Mouse (Mus musculus) hindbrain, postnatal 0 days (tissue): ENCODE data around the gene Prpf40b. TPM values are rescaled to one million over a fixed set of nuclear protein-coding genes. Genes with fewer than 3 reads are reported as not detected.

Source experiments
- ATAC-seq: fragments of 200-750 bp; cut with Nextera tagmentation; 2 replicates; pipeline ENCODE4 v1.8.0; 2017; ENCODE audit warnings: mild to moderate bottlenecking, moderate TSS enrichment, moderate library complexity
- DNase-seq: peaks from one replicate; pipeline ENCODE4 v3.0.0-alpha.2; 2015; ENCODE audit warnings: low spot score
- H3K27ac ChIP-seq: fragments of 300-500 bp; sonication (generic); 2 replicates; pipeline ENCODE4 v1.5.1; 2014; ENCODE audit warnings: mild to moderate bottlenecking
- H3K27me3 ChIP-seq: fragments of 300-500 bp; sonication (generic); 2 replicates; pipeline ENCODE4 v1.6.1; 2014; ENCODE audit warnings: low read length, mixed read lengths; ENCODE audit not compliant: insufficient read depth
- H3K36me3 ChIP-seq: fragments of 300-500 bp; sonication (generic); 2 replicates; pipeline ENCODE4 v1.6.1; 2014; ENCODE audit warnings: low read length, mixed read lengths; ENCODE audit not compliant: insufficient read depth
- H3K4me1 ChIP-seq: fragments of 300-500 bp; sonication (generic); 2 replicates; pipeline ENCODE4 v1.6.1; 2014; ENCODE audit warnings: antibody characterized with exemption, low read length, mixed read lengths; ENCODE audit not compliant: insufficient read depth
- H3K4me2 ChIP-seq: fragments of 300-500 bp; sonication (generic); 2 replicates; pipeline ENCODE4 v1.6.1; 2014; ENCODE audit warnings: low read depth, mild to moderate bottlenecking, low read length, moderate library complexity, mixed read lengths
- H3K4me3 ChIP-seq: fragments of 300-500 bp; sonication (generic); 2 replicates; pipeline ENCODE4 v1.5.1; 2014; ENCODE audit warnings: low read length
- H3K9ac ChIP-seq: fragments of 300-500 bp; sonication (generic); replicated peaks from 2 replicates; pipeline ENCODE4 v1.6.1; 2014; ENCODE audit warnings: mild to moderate bottlenecking, low read length, moderate library complexity, mixed read lengths
- H3K9me3 ChIP-seq: fragments of 300-500 bp; sonication (generic); 2 replicates; pipeline ENCODE4 v1.6.1; 2016; ENCODE audit warnings: low read length, mixed read lengths
- CTCF ChIP-seq: IDR thresholded peaks from 2 replicates; pipeline ENCODE4 v1.5.1; 2016; ENCODE audit warnings: antibody characterized with exemption, control low read depth, low read depth
- WGBS: fragments of 180-500 bp; shearing (Covaris S2); extraction: QIAGEN DNeasy Blood & Tissue Kit; methylation state at CpG from one replicate; pipeline ENCODE4 v1.1.7; 2014; 5-methylcytosine and 5-hydroxymethylcytosine counted together
- polyA plus RNA-seq: library from polyadenylated mRNA; unstranded; fragments of >200 nt; fragmentation: Nextera tagmentation; extraction: Ambion mirVana; gene quantifications from 2 replicates; pipeline ENCODE4 v1.2.1, GENCODE M21; 2015
- total RNA-seq: library from RNA; depleted of rRNA; stranded (reverse); fragments of >200 nt; gene quantifications from 2 replicates; pipeline ENCODE4 v1.2.3, GENCODE M21; 2014

Prpf40b gene
- total and polyA plus RNA-seq, 2 experiments from 2014 or later, result 94.2 to 101 TPM

GRCm38 (mm10) chr15:99326959-99327358, 32.1 kb downstream of the Prpf40b start:
- no peaks in the 10 kb centered on the region for H3K9me3 ChIP-seq
- WGBS, result 75% methylated on average over 1 of the region's 1 CpGs
- ATAC-seq (no peak), DNase-seq (peak; percentile 55)
- no peak overlapping the region for H3K27ac ChIP-seq
- H3K4me2 ChIP-seq, result no peak overlapping the region
- H3K4me3 ChIP-seq, result no peak overlapping the region
- H3K9ac ChIP-seq, result no peak overlapping the region
- no peaks in the 10 kb centered on the region for H3K4me1 ChIP-seq
- no peaks in the 10 kb centered on the region for H3K27me3 ChIP-seq
- peak; percentile 69 for TF ChIP-seq CTCF
- peaks cover 24% of the 10 kb centered on the region; the same call in 1 of the 2 replicates for H3K36me3 ChIP-seq

DNA sequence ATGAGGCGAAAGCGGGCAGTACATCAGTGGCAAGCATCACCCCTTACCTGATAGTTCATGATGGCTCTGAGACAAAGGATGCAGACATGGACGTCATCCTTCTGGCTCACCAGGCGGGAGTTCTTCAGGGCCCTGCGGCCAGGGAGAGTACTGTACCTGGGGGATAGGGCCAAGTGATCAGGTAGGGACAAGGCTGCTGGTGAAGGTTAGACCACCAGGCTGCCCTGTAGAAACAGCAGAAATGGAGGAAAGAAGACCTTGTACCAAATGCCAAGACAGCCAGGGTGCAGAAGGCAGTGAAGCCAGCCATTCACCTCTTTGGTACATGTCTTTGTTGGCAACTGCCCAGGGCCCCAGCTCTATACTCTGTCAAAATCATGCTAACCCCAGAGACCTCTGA, 33.1 kb downstream of the Prpf40b start:
- Histone ChIP-seq H3K27ac (no peak overlapping the region), H3K9ac (no peak overlapping the region), H3K4me2 (no peak overlapping the region), H3K27me3 (no peaks in the 10 kb centered on the region), H3K4me1 (no peaks in the 10 kb centered on the region), H3K9me3 (no peaks in the 10 kb centered on the region), H3K4me3 (no peak overlapping the region), H3K36me3 (peaks cover 19% of the 10 kb centered on the region; the same call in 1 of the 2 replicates)
- DNase-seq, result no peak
- no peak for ATAC-seq
- no peak for TF ChIP-seq CTCF
- 95% methylated on average over 5 of the region's 5 CpGs for WGBS

- Histone ChIP-seq H3K4me1 (peaks cover 9% of the 10 kb centered on the region; the same call in 1 of the 2 replicates), H3K4me2 (no peak overlapping the region), H3K27ac (no peak overlapping the region), H3K4me3 (no peak overlapping the region), H3K9ac (no peak overlapping the region), H3K36me3 (peaks cover 11% of the 10 kb centered on the region; the same call in 1 of the 2 replicates), H3K9me3 (no peaks in the 10 kb centered on the region), H3K27me3 (no peaks in the 10 kb centered on the region)
- no peak for TF ChIP-seq CTCF
- DNase-seq (no peak), ATAC-seq (no peak)
- WGBS, result 62% methylated on average over 2 of the region's 2 CpGs
Measured at GRCm38 (mm10) chr15:99330324-99330723, 35.4 kb downstream of the Prpf40b start.

- no peak overlapping the region for H3K9ac ChIP-seq
- no peak overlapping the region for H3K27ac ChIP-seq
- H3K36me3 ChIP-seq, result peaks cover 5% of the 10 kb centered on the region; the same call in 1 of the 2 replicates
- H3K9me3 ChIP-seq, result no peaks in the 10 kb centered on the region
- H3K4me1 ChIP-seq, result peaks cover 9% of the 10 kb centered on the region; the same call in 1 of the 2 replicates
- 58% methylated on average over 5 of the region's 5 CpGs for WGBS
- no peaks in the 10 kb centered on the region for H3K27me3 ChIP-seq
- no peak overlapping the region for H3K4me3 ChIP-seq
- H3K4me2 ChIP-seq, result no peak overlapping the region
- DNase-seq (no peak), ATAC-seq (no peak)
- no peak for TF ChIP-seq CTCF
Measured at GRCm38 (mm10) chr15:99331341-99331740, 36.5 kb downstream of the Prpf40b start.

GRCm38 (mm10) chr15:99332111-99332510, 37.2 kb downstream of the Prpf40b start:
- peak overlapping the region; percentile 80; the same call in 1 of the 2 replicates for H3K27ac ChIP-seq
- no peak for ATAC-seq

GRCm38 (mm10) chr15:99332921-99333675, 38.2 kb downstream of the Prpf40b start:
- WGBS, result 42% methylated on average over 9 of the region's 9 CpGs
- no peak for TF ChIP-seq CTCF
- DNase-seq (peak; percentile 61), ATAC-seq (peak; percentile 38)
- H3K9ac ChIP-seq, result no peak overlapping the region
- H3K27me3 ChIP-seq, result no peaks in the 10 kb centered on the region
- peaks cover 9% of the 10 kb centered on the region; the same call in 1 of the 2 replicates for H3K4me1 ChIP-seq
- no peak overlapping the region for H3K4me2 ChIP-seq
- no peaks in the 10 kb centered on the region for H3K36me3 ChIP-seq
- peak overlapping the region; percentile 80 for H3K27ac ChIP-seq
- no peak overlapping the region for H3K4me3 ChIP-seq
- no peaks in the 10 kb centered on the region for H3K9me3 ChIP-seq

More at GRCm38 (mm10) chr15:99332111-99332510, 37.2 kb downstream of the Prpf40b start:
- no peak for TF ChIP-seq CTCF
- H3K27me3 ChIP-seq, result no peaks in the 10 kb centered on the region
- H3K36me3 ChIP-seq, result peaks cover 5% of the 10 kb centered on the region; the same call in 1 of the 2 replicates
- H3K4me3 ChIP-seq, result no peak overlapping the region
- H3K9me3 ChIP-seq, result no peaks in the 10 kb centered on the region
- no peak for DNase-seq
- H3K4me2 ChIP-seq, result no peak overlapping the region
- no peak overlapping the region for H3K9ac ChIP-seq
- peaks cover 9% of the 10 kb centered on the region; the same call in 1 of the 2 replicates for H3K4me1 ChIP-seq

GRCm38 (mm10) chr15:99333676-99334065, 38.8 kb downstream of the Prpf40b start:
- Histone ChIP-seq H3K4me3 (no peak overlapping the region), H3K4me2 (no peak overlapping the region), H3K27me3 (no peaks in the 10 kb centered on the region), H3K9ac (no peak overlapping the region), H3K4me1 (peaks cover 9% of the 10 kb centered on the region; the same call in 1 of the 2 replicates), H3K27ac (peak overlapping the region; percentile 80), H3K9me3 (no peaks in the 10 kb centered on the region), H3K36me3 (no peaks in the 10 kb centered on the region)
- DNase-seq, result peak; percentile 45
- no peak for TF ChIP-seq CTCF
- 69% methylated on average over 3 of the region's 3 CpGs for whole genome bisulfite sequencing
- 0 out of 2 replicates have a peak, but pooled peaks have one; percentile 6 for ATAC-seq
